Mouse (Mus musculus): ENCODE measurements around the gene Exoc6b.

DNA sequence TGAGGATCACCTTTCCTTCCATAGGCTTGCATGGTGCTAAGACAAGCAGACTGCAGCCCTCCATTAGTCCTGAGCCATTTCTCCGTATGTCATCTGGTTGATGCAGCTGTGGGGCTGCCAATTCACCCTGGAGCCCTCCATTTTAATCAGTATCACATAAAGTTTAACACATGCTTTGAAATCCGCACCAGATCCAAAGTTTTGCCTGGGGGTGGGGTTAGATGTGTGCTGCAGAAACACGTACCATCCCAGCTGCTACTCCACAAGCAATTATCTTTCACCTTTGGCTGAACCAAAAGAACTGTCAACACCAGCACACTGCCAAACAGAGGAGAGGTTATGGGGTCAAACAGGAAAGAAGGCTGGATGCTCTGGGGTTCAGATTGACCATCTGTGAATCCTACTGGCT, 92.7 kb downstream of the Exoc6b start:
- TF ChIP-seq CTCF (IDR thresholded peaks at IDR 0.05; ENCODE audit: low read depth, low read length) (no peak), POLR2A (IDR thresholded peaks at IDR 0.05; ENCODE audit: extremely low read depth, insufficient read depth, low read length) (no peak)
